Mouse (Mus musculus): ENCODE data around the gene Gpr89.

The Gpr89 gene

DNA sequence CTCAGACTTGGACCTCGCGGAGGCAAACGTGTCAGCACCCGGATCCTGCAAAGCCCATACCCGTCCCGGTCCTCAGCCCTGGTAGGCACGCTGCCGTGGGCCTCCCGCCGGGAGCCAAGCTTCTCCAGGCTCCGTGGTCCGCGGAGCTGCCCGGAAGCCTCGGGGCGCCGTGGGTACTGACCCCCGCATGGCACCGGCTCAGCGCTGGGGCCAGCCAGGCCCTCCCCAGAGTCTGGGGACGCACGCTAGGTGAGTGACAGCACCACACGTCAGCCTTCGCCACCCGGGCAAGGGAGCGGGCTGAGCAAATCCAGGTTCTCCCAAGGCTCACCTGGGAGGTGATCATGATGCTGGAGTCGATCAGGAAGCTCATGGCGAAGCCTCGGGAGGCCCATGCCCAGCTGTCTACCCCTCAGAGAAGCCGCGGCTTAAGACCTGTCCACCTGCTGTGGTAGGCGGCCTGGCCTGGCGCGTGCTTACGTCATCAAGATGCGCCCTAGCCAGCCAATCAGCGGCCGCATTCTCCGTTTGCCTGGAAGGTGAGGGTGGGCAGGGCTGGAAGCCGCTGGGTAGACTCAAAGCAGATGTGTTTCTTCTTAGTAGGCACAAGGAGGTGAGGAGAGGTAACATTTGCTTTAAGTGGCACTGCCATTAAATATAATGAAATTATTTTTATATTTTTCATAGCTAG is at the start of gene Gpr89:
TSS of gene Gpr89 (minus strand) at position 496 of the 691 bp plus-strand sequence.
- peak; percentile 94 for DNase-seq (ENCODE audit: low spot score)

DNA sequence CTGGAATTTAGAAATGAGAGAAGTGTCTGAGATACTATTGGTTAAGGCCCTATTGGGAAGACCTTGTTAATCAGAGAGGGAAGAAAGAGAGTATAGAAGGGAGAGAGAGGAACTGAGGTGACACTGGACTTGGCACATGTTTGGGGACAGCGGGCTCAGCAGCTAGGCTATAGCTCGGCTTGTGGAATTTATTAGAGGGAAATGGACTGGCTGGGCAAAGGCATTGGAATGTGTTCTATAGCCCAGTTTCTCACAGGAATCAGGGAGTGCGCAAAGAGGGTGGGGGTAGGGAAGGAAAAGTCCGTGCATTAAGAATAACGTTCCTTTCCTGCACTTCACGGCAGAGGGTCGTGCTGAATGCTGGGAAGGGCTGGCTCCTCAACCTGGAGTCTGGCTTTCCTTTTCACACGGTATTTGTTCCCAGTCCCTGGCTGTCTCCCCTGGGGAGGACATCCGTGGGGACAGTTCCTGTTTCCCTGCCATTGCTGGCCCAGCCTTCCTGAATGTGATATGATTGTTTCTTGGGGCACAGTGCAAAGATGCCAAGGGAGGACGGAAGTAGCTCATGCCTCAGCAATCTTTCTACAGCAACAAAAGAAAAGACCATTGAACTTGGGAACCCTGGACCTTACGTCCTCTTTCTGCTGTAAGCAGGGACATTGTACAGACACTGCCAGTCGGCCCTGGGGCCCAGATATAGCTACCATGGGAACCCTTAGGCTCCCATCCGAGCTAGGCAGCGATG is 48.5 kb upstream of the Gpr89 start:
- DNase-seq (ENCODE audit: low spot score), result peak; percentile 74

DNA sequence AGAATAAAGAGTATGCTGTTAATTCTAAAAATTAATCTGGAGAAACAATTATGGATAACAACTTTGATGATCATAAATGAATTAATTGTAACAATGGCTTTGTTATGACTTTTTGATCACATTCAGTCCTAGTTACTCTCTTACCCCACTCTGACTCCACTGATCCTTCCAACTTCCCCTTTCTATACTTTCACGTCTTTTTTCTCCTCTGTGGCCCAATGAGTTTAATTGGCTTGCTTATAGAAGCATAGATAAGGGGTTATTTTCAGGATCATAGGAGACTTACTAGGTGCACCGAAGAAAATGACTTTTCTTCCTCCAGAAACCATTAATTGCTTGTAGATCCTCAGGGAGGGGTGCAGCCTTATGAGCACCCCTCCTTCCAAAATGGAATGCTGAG is 37.6 kb upstream of the Gpr89 start:
- DNase-seq (ENCODE audit: low spot score), result no peak

DNA sequence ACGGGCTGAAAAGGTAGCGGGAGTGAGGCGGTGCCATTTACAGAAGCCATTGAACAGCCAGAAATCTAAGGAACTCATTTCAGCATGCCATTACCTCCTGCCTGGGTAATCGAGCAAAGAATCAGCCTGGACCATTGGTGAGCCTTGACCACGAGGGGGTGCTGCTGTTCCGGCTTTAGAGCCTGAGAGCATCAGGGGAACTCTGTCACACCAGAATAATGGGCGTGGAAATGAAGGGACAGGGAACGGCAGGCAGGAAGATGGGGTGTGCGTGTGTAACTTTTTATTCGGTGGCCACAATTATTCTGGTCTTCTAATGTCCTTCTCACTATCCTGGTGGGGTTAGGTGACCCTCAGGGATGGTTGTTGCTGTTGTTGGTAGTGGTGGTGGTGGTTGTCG is 33.6 kb upstream of the Gpr89 start:
- peak; percentile 87 for DNase-seq (ENCODE audit: low spot score)

DNA sequence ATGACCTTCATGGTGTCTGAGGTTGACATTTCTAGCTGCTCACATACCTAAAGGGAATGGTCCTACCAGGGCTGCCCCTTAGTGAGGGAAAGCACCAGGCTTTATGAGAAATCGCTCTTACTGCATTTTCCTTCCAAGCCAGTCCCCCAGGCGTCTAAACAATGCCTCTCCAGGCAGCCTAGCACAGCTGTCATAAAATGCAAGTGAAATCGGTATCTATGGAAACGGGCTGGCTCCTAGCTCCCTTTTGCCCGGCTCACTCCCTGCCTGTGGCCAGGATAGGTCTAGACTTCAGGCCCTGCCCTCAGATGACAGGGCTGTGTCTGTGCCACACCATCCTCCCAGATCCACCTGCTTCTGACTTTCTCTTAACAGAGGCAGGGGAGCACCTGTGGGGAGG is 32.5 kb upstream of the Gpr89 start:
- DNase-seq (ENCODE audit: low spot score), result no peak

DNA sequence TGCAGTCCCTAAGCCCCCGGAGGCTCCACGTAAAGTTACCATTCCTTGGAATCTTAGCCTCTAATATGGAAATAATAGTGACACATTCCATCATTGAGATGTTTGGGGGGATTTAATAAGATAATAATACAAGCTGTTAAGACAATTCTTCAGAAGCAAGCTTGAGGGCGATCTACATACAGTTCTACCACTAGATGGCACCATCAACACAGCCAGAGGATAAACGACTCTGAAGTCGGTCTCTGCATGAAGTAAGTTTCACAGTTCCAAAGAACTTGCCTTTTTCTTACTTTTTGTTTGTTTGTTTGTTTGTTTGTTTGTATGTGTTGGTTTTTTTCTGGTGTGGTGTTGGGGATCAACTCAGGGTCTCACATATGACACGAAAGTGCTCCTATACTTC is 31.1 kb upstream of the Gpr89 start:
- DNase-seq (ENCODE audit: low spot score), result peak; percentile 33

DNA sequence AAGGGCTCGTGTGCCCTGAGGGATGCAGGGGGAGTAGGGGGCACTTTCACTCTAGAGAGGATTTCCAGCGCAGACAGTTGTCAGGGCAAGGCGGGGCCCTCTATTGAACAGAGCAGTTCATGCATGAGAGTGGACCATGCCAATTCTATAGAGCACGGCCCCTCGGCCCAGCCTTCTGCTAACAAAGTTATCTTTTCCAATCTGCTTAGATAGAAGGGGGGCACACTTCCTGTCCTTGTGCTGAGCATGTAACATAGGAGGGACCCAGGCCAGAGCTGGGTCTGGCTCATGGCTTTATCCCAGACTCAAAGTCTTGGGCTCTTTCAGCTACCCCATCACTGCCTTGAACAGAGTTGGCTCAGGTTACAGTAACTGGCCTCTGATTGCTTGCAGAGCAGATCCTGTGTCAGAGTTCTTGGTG is 26.1 kb upstream of the Gpr89 start:
- no peak for DNase-seq (ENCODE audit: low spot score)

DNA sequence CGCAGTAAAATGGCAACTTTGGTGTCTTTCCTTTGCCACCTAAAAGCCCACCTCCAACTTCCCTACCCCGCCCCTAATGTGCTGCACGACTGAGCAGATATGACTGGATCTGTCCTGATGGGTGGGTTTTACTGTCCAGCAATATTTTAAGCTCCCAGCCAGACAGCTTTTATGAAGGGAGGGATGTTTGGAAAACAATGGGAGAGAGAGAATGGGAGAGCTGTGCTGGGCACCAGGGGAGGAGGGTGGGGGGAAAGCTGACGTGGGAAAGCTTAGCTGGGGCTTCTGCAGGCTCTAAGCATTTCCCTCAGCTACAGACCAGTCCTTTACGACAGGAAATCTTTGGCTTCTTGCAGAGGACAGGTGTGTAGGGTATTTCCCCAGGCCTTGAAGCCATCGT is 20.8 kb upstream of the Gpr89 start, which contains the start of gene Gja8:
TSS of gene Gja8 (minus strand) at position 101 of the 400 bp plus-strand sequence.
- DNase-seq (ENCODE audit: low spot score), result no peak

DNA sequence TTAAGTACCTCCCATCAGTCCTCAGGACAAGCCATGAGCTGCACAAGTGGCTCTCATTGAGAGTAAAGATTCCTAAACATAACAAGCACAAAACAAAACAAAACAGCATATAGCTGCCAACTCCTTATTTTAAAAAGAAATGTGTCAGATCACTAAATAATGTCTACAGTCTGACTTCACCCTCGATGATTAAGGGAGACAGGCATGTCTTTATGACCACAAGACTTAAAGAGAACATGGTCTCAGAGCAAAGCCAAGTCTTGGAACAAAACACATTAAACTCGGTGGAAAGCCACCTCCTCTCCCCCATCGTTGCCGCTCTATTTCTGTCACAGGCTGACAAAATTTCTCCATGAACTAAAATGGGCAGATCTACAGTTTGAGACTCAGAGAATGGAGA is 19.5 kb upstream of the Gpr89 start:
- DNase-seq (ENCODE audit: low spot score), result no peak

DNA sequence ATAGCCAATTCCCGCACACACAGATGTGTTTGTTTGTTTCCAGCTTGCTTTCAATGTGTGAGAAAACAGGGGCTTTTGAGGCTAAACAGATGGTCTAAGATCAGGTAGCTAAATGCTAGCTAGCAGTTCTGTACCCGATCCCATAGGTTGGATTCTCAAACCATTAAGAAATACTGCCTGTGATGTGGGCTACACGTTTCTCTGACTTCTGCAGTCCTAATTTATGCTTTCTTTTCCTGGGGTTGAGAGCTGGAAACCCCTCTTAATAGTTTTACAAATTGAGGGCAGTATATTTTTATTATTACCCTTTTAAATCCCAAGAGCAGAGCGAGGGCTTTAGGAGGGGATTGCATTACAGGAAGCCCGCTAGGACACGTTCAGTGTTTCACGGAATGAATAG is 15.8 kb upstream of the Gpr89 start:
- no peak for DNase-seq (ENCODE audit: low spot score)

DNA sequence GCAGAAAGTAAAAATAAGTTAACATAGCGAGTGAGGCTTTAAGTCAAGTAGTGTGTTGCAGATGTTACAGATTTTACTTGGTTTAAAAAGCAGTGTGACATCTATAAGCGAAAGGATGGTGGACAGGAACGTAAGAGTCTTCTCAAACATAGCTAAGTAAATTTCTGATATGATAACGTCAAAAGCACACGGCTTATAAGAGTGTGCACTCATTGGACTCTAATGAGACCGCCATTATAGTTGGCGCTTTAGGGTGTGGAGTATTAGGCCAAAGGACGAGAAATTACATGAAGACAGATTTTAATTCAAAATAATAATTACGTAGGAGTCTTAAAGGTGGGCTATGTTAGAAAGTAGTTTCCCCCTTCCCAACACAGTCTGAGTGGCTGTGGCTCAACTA is 446 bp upstream of the Gpr89 start:
- no peak for DNase-seq (ENCODE audit: low spot score)

DNA sequence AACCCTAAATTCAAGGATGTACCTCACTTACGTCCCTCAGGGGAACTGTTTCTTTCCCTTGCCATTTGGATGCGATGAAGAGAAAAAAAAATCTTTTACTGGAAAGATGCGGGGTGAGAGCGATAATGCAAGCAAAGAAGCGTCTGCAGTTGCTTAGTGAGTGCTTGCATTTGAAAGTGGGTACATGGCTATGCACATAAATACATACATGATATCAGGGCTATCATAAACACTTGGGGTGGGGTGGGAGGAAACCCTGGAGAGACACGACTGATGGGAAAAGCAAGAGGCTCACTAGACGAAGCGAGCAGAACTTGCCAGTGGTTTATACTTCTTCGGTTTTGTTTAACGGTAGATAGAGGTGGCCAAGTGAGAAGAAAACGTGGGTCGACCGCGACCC is 753 bp downstream of the Gpr89 start, which contains the start of gene Gja5:
TSS of gene Gja5 (plus strand) at position 301 of the 400 bp plus-strand sequence.
- DNase-seq (ENCODE audit: low spot score), result no peak

DNA sequence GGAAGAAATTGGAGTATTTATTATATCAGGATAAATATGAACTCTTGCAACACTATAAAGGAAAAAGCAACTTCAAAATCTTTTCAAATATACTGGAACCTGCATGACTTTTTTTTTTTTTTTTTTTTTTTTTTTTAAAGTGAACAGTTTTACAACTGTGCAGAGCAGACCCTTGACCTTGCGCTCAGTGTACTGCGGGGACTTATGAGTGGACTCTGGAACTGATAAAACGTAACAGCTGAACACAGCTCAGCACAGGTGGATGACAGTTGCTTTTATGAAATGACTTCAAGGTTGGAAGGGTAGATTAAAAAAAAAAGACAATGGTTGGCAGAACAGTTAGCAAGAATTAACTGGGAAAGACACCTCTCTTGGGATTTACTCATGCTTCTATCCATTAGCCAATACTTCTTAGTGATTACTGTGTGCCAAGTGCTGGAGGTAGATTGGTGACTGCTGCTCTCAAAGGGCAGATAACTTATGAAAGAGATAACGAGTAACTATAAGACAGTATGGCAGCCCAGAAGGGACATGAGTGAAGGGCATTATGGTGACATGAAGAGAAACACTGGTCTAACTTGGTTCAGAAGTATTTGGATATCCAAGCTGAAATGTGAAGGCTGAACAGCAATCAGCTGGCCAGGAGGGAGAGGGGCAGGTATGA is 2.7 kb downstream of the Gpr89 start:
- no peak for DNase-seq (ENCODE audit: low spot score)

DNA sequence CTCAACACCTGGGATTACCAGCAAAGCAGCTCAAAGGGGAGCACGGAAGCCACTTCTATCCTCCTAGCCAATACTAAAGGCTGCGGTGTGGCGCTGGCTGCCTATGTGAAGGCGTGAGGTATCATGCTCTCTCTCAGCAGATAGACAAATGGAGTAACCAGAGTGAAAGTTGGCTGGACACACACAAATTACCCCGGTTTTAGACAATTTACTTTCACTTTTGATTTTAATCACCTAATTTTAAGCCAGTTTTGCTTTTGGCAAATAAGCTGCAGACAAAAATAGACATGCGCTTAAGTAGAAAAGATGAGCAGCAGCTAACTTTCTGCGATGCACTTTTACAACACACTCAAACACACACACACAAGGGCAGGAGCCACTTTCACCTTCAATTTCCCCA is 21.5 kb downstream of the Gpr89 start:
- no peak for DNase-seq (ENCODE audit: low spot score)

DNA sequence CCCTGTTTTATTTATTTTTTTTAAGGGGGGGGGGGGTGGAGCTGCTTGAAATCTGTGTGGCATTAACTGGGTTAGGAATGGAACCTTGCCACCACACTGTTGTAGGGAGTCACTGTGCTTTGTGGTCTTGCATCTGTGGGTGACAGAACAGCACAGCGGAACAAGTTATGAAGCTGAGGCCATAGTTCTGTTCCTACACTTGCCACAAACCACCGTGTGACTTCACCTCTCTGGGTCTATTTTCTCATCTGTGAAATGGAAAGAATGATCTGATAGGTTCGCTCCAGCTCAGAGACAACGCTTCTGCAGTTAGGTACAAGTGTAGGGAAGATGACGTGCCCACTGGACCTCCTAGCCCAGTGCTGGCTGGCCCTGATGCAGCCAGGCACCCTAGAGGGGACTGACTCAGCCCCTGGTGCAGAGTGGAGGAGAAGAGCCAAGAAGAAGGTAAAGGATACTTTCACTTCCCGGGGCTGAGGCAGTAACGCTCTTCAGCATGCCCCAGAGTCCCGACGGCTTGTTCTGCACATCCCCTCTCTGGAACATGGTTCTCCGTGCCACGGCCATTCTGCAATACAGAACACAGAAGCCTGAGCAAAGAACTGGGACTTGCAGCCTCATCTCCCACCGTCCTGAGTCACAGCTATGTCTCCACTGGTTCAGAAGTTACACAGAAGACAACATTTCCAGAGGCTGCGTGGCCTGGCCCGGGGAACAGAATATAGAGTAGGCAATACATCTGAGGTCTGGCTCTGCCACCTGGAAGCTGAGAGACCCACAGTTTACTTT is 22.9 kb downstream of the Gpr89 start:
- DNase-seq (ENCODE audit: low spot score), result no peak

DNA sequence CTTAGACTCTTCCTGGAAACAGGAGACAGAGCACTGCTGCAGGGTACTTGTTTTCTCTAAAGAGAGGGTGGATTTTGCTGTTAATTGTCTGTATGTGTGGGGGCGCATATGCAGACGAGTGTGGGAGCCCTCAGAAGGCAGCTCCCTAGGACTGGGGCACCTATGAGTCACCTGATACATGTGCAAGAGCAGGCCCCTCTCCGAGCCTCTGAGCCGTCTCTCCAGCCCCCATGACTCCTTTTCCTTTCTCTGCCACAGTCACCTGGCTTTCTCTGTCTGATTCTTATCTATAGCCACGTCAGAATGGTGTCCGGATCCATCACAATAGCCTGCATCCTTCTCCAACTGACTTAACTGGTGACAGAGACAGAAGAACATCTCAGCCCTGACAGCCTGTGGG is 23.6 kb downstream of the Gpr89 start:
- DNase-seq (ENCODE audit: low spot score), result no peak

DNA sequence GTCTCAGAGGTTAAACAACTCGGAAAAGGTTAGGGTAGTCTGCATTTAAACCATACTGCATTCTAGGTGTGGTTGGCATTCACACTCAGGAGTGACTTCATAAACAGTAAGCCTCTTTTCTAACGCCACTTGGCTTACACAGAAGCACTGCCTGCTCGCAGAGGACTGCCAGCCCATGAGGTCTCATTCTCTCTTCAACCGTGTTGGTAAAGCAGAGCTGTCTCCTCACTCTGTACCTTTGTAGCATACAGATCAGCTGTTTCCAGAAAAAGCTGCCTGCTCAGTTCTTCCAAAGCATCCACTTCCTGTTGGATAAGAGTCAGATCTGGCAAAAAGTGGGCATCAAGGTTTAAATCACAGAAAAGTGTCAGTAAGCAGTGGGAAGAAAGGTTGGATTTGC is 24.8 kb downstream of the Gpr89 start:
- no peak for DNase-seq (ENCODE audit: low spot score)

DNA sequence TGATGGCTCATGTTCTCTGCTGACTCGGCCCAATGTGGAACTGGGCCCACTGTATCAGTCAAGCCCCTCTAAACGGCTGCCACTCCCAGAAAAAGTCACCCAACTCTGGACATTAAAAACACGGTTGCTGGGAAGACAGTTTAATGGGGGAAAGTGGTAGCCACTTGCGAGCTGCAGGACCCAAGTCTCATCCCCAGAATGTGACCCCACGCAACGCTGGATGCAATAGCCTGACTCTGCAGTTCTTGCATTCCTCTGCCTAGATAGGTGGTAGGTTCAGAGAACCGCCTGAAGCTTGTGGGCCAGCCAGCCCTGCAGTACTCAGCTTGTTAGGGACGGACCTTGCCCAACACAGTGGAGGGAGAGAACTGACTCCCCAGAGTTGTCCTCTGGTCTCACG is 25.6 kb downstream of the Gpr89 start:
- DNase-seq (ENCODE audit: low spot score), result no peak

DNA sequence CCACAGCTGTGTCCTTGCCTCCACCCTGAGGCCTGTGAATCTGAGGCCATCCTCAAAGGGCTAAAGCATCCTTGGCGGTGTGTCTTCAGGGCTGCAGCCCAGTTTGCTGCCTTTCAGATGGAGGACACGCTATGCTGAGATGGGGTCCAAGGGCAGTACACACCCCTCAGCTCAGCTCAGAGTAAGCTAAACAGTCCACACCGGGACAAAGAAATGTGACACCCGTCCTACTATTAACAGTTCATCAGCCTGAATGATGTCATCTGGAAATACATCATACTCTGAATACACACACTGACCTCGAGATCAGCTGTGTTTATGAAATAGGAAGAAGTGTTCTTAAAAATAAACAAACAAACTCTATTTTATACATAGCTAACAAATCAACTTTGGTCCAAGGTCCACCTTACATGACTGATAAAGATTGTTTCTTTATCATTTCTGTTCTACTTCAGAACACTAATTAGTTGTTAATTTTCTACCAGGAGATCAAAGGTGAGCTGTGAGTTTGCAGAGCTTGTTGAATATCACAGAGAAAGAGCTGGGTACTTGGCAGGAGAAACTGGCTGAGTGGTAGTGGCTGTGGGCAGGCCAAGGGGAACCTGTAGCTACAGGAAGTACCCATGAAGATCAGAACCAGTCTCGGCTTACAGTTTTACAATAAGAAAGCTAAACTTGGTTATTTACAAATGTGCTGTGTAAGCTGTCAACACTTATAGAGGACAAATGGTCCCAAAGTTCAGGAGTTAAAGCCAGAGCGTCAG is 30.2 kb downstream of the Gpr89 start:
- no peak for DNase-seq (ENCODE audit: low spot score)

DNA sequence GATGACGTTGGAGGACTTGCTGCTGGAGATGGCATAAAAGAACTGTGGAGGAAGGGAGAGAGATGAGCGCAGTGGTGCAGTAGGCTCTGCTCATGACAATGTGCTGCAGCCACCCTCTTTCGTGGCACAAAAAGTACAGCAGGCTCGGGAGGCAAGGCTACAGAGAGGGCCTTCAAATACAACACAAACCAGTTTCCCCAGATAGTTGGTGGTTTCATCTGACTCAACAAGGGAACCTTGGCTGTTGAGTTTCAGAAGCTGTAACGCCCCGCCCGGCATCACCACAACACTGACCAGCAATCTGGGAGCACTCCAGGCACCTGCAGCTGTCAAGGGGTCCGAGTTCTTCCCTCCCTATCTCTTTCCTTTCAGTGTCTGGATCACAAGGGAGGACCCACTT is 32.6 kb downstream of the Gpr89 start:
- DNase-seq (ENCODE audit: low spot score), result no peak

DNA sequence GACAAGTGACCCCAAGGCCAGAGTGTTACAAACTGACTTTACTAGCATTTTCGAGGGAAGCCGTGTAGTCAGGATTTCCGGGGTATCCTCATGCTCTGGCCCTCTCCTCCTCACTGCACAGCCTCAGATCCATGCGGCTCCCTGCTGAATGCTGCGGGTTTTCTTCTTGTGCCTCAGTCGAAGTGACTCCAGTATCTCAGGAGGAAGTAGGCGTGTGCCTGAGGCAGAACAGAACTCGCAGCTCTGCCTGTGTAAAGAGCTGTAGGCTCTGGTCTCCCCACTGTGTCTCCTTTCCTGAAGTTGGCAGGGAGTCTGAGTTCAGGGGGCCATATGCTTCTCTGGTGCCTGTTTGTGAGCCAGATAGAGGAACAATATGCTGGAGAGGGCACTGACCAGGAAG is 34.1 kb downstream of the Gpr89 start:
- DNase-seq (ENCODE audit: low spot score), result no peak

DNA sequence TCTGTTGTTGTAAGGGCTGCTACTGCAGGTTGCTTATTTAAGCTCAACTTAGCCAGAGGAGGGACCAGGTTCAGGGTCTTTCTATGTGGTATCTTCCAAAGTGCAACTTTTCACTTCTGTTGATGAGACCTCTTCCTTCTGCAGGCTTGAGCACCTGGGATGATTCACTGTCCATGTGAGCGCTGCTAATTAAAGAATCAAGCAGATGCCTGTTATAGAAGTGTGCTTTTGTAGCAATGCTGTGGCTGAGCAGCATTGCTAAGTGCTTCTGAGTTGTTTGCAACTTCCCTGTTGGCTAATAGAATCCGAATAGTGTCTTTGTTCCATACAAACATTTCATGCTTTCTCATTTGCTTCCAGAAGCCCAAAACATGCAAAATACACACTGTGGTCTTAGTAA is 34.9 kb downstream of the Gpr89 start:
- DNase-seq (ENCODE audit: low spot score), result no peak

All from lung, postnatal 25 days (tissue).